Mouse (Mus musculus) limb, embryonic 10.5 days (tissue): Measurements from ENCODE around the gene Cntn1. TPM values are rescaled to one million over a fixed set of nuclear protein-coding genes. Genes with fewer than 3 reads are reported as not detected.

Experiments
- DNase-seq: peaks from one replicate; pipeline ENCODE4 v3.0.0-alpha.2; 2017; ENCODE audit warnings: low spot score
- H3K27ac ChIP-seq: fragments of 300-500 bp; sonication (generic); 2 replicates; pipeline ENCODE4 v1.5.1; 2016; ENCODE audit warnings: mild to moderate bottlenecking
- H3K27me3 ChIP-seq: fragments of 300-500 bp; sonication (generic); 2 replicates; pipeline ENCODE4 v1.6.1; 2016; ENCODE audit warnings: low read depth, mild to moderate bottlenecking; ENCODE audit not compliant: poor library complexity, severe bottlenecking
- H3K36me3 ChIP-seq: fragments of 300-500 bp; sonication (generic); 2 replicates; pipeline ENCODE4 v1.6.1; 2016; ENCODE audit warnings: mild to moderate bottlenecking, moderate library complexity
- H3K4me1 ChIP-seq: fragments of 300-500 bp; sonication (generic); 2 replicates; pipeline ENCODE4 v1.6.1; 2016
- H3K4me3 ChIP-seq: fragments of 300-500 bp; sonication (generic); 2 replicates; pipeline ENCODE4 v1.5.1; 2016; ENCODE audit warnings: mild to moderate bottlenecking, moderate library complexity
- H3K9me3 ChIP-seq: fragments of 300-500 bp; sonication (generic); replicated peaks from 2 replicates; pipeline ENCODE4 v1.6.1; 2016; ENCODE audit warnings: mild to moderate bottlenecking
- WGBS: fragments of 180-500 bp; shearing (Covaris S2); methylation state at CpG from one replicate; pipeline ENCODE4 v1.1.7; 2016; 5-methylcytosine and 5-hydroxymethylcytosine counted together
- polyA plus RNA-seq: library from polyadenylated mRNA; unstranded; fragments of >200 nt; fragmentation: Nextera tagmentation; extraction: Ambion mirVana; gene quantifications from 2 replicates; pipeline ENCODE4 v1.2.1, GENCODE M21; 2016

Cntn1 gene
- polyA plus RNA-seq, 1 experiment from 2014 or later = 0.21 TPM

- H3K9me3 ChIP-seq = no peaks in the 10 kb centered on the region
- H3K4me3 ChIP-seq = no peak overlapping the region
- no peaks in the 10 kb centered on the region for H3K36me3 ChIP-seq
- H3K27ac ChIP-seq = no peak overlapping the region
- no peaks in the 10 kb centered on the region for H3K27me3 ChIP-seq
- no peaks in the 10 kb centered on the region for H3K4me1 ChIP-seq
- DNase-seq = no peak
- 55% methylated on average over 20 of the region's 20 CpGs for WGBS
Measured at GRCm38 (mm10) chr15:92161163-92162025, 110.4 kb downstream of the Cntn1 start.

- H3K36me3 ChIP-seq = no peaks in the 10 kb centered on the region
- no peak for DNase-seq
- no peak overlapping the region for H3K4me3 ChIP-seq
- no peaks in the 10 kb centered on the region for H3K27me3 ChIP-seq
- 81% methylated on average over 4 of the region's 4 CpGs for WGBS
- no peaks in the 10 kb centered on the region for H3K4me1 ChIP-seq
- no peak overlapping the region for H3K27ac ChIP-seq
- no peaks in the 10 kb centered on the region for H3K9me3 ChIP-seq
Measured at GRCm38 (mm10) chr15:92162835-92163234, 111.9 kb downstream of the Cntn1 start.

GRCm38 (mm10) chr15:92164127-92164526 lies 113.2 kb downstream of the Cntn1 start:
- Histone ChIP-seq H3K36me3 (no peaks in the 10 kb centered on the region), H3K27me3 (no peaks in the 10 kb centered on the region), H3K27ac (no peak overlapping the region), H3K4me3 (no peak overlapping the region), H3K4me1 (no peaks in the 10 kb centered on the region), H3K9me3 (no peaks in the 10 kb centered on the region)
- no peak for DNase-seq
- 85% methylated on average over 3 of the region's 3 CpGs for WGBS

- Histone ChIP-seq H3K4me3 (no peak overlapping the region), H3K36me3 (no peaks in the 10 kb centered on the region), H3K27ac (no peak overlapping the region), H3K27me3 (no peaks in the 10 kb centered on the region), H3K9me3 (no peaks in the 10 kb centered on the region), H3K4me1 (no peaks in the 10 kb centered on the region)
- 90% methylated on average over 5 of the region's 5 CpGs for WGBS
- no peak for DNase-seq
Measured at GRCm38 (mm10) chr15:92166266-92166665, 115.3 kb downstream of the Cntn1 start.

GRCm38 (mm10) chr15:92175739-92176138 lies 124.8 kb downstream of the Cntn1 start:
- Histone ChIP-seq H3K27ac (no peak overlapping the region), H3K9me3 (no peaks in the 10 kb centered on the region), H3K4me3 (no peak overlapping the region), H3K4me1 (no peaks in the 10 kb centered on the region), H3K27me3 (no peaks in the 10 kb centered on the region), H3K36me3 (no peaks in the 10 kb centered on the region)
- 79% methylated on average over 2 of the region's 2 CpGs for WGBS
- no peak for DNase-seq

GRCm38 (mm10) chr15:92177413-92177812 lies 126.4 kb downstream of the Cntn1 start:
- no peak overlapping the region for H3K27ac ChIP-seq
- no peaks in the 10 kb centered on the region for H3K9me3 ChIP-seq
- H3K4me1 ChIP-seq = no peaks in the 10 kb centered on the region
- no peaks in the 10 kb centered on the region for H3K27me3 ChIP-seq
- DNase-seq = no peak
- 84% methylated on average over 9 of the region's 9 CpGs for WGBS
- H3K4me3 ChIP-seq = no peak overlapping the region
- no peaks in the 10 kb centered on the region for H3K36me3 ChIP-seq

GRCm38 (mm10) chr15:92185484-92185883 lies 134.5 kb downstream of the Cntn1 start:
- WGBS = 91% methylated on average over 2 of the region's 2 CpGs
- Histone ChIP-seq H3K27ac (no peak overlapping the region), H3K4me3 (no peak overlapping the region), H3K27me3 (no peaks in the 10 kb centered on the region), H3K36me3 (no peaks in the 10 kb centered on the region), H3K9me3 (no peaks in the 10 kb centered on the region), H3K4me1 (peaks cover 11% of the 10 kb centered on the region)
- DNase-seq = no peak

- H3K4me1 ChIP-seq = peaks cover 21% of the 10 kb centered on the region
- no peak overlapping the region for H3K27ac ChIP-seq
- H3K27me3 ChIP-seq = no peaks in the 10 kb centered on the region
- no peaks in the 10 kb centered on the region for H3K9me3 ChIP-seq
- WGBS = 70% methylated on average over 2 of the region's 2 CpGs
- no peak for DNase-seq
- H3K36me3 ChIP-seq = no peaks in the 10 kb centered on the region
- no peak overlapping the region for H3K4me3 ChIP-seq
Measured at GRCm38 (mm10) chr15:92190000-92190399, 139.0 kb downstream of the Cntn1 start.

GRCm38 (mm10) chr15:92200326-92200985 lies 149.5 kb downstream of the Cntn1 start:
- H3K36me3 ChIP-seq = no peaks in the 10 kb centered on the region
- H3K9me3 ChIP-seq = no peaks in the 10 kb centered on the region
- no peak overlapping the region for H3K27ac ChIP-seq
- no peak overlapping the region for H3K4me3 ChIP-seq
- 86% methylated on average over 6 of the region's 6 CpGs for WGBS
- H3K27me3 ChIP-seq = no peaks in the 10 kb centered on the region
- H3K4me1 ChIP-seq = no peaks in the 10 kb centered on the region
- no peak for DNase-seq

GRCm38 (mm10) chr15:92206695-92207094 lies 155.7 kb downstream of the Cntn1 start:
- DNase-seq = no peak
- Histone ChIP-seq H3K27ac (no peak overlapping the region), H3K27me3 (no peaks in the 10 kb centered on the region), H3K9me3 (no peaks in the 10 kb centered on the region), H3K4me3 (no peak overlapping the region), H3K4me1 (no peaks in the 10 kb centered on the region), H3K36me3 (no peaks in the 10 kb centered on the region)
- WGBS = 87% methylated on average over 4 of the region's 4 CpGs

GRCm38 (mm10) chr15:92209778-92210177 lies 158.8 kb downstream of the Cntn1 start:
- no peak for DNase-seq
- H3K36me3 ChIP-seq = no peaks in the 10 kb centered on the region
- H3K27me3 ChIP-seq = no peaks in the 10 kb centered on the region
- H3K4me3 ChIP-seq = no peak overlapping the region
- H3K4me1 ChIP-seq = no peaks in the 10 kb centered on the region
- no peaks in the 10 kb centered on the region for H3K9me3 ChIP-seq
- WGBS = 88% methylated on average over 1 of the region's 1 CpGs
- no peak overlapping the region for H3K27ac ChIP-seq

GRCm38 (mm10) chr15:92210486-92211235 lies 159.7 kb downstream of the Cntn1 start:
- Histone ChIP-seq H3K4me3 (no peak overlapping the region), H3K36me3 (no peaks in the 10 kb centered on the region), H3K9me3 (no peaks in the 10 kb centered on the region), H3K27me3 (no peaks in the 10 kb centered on the region), H3K27ac (no peak overlapping the region), H3K4me1 (no peaks in the 10 kb centered on the region)
- no peak for DNase-seq
- 87% methylated on average over 7 of the region's 7 CpGs for WGBS

GRCm38 (mm10) chr15:92215841-92216240 lies 164.9 kb downstream of the Cntn1 start:
- no peaks in the 10 kb centered on the region for H3K4me1 ChIP-seq
- WGBS = 75% methylated on average over 3 of the region's 3 CpGs

More at GRCm38 (mm10) chr15:92215841-92216240, 164.9 kb downstream of the Cntn1 start:
- no peaks in the 10 kb centered on the region for H3K36me3 ChIP-seq
- DNase-seq = no peak
- no peak overlapping the region for H3K4me3 ChIP-seq
- no peaks in the 10 kb centered on the region for H3K27me3 ChIP-seq
- H3K27ac ChIP-seq = no peak overlapping the region
- no peaks in the 10 kb centered on the region for H3K9me3 ChIP-seq
